Mouse (Mus musculus) layer of hippocampus, postnatal 14 days (tissue): ENCODE measurements around the gene Zfp385a. TPM values are rescaled to one million over a fixed set of nuclear protein-coding genes. Genes with fewer than 3 reads are reported as not detected.

Experiments used
- DNase-seq, 2 experiments: peaks; one replicate each; pipeline ENCODE4 v3.0.0; 2021 to 2022; ENCODE audit warnings: low spot score in 2 of 2, mixed read lengths in 1 of 2
- total RNA-seq, 2 experiments: library from RNA; stranded (reverse); gene quantifications; 2 replicates each; pipeline ENCODE4 v1.2.3; 2021

Gene Zfp385a
- total RNA-seq, 2 experiments from 2014 or later = 43.2 to 44.4 TPM

DNA sequence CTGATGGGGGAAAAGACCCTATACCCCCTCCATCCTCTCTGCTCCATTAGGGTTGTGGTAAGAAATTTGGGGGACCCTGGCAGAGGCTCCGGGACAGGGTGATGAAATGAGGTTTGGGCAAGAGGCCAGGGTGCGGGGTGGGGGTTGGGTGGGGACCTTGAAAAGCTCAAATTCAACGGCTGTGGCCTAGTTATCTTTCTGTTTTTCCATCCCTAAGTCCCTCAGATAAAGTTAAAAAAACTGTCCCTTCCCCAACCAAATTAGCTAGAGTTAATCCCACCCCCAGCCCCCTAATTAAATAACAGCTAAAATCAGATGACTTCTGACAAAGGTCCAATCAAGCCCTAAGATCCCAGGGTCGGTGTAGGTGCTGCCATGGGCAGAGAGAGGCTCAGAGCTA is 24.9 kb upstream of the Zfp385a start:
- DNase-seq = no peak

GRCm38 (mm10) chr15:103363809-103364208 is 23.9 kb upstream of the Zfp385a start:
- DNase-seq = no peak

DNA sequence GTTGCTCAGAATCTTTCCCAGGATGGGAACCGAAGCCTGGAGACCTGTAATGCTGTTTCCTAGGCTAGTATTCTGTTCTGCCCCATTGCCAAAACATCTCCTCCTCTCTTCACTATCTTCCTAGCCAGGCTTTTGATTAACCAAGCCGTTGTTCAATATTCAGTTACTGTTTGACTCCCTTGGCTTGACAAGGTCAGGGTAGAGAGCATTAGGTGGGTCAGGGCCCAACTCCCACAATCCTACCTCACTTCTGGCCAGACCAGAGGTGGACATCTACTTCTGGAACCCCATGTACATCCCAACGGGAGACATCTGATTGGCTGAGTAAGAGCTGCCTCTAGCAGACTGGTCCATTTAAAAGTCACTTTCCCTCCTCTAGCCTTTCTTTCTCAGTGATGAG is 23.1 kb upstream of the Zfp385a start:
- no peak for DNase-seq

DNA sequence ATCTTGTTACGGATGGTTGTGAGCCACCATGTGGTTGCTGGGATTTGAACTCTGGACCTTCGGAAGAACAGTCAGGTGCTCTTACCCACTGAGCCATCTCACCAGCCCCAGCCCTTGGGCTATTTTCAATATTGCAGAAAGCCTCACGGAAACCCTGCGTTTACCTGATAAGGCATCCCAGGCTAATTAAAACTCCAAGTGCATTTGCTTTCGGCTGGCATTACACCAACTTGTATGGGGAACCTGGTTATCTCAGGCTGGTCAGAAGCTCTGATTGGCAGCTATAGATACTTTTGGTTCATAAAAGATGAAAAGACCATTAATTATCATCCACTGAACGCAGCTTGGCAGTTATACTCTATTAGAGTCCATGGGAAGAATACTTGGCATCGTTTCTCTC is 22.4 kb upstream of the Zfp385a start:
- DNase-seq = no peak

DNA sequence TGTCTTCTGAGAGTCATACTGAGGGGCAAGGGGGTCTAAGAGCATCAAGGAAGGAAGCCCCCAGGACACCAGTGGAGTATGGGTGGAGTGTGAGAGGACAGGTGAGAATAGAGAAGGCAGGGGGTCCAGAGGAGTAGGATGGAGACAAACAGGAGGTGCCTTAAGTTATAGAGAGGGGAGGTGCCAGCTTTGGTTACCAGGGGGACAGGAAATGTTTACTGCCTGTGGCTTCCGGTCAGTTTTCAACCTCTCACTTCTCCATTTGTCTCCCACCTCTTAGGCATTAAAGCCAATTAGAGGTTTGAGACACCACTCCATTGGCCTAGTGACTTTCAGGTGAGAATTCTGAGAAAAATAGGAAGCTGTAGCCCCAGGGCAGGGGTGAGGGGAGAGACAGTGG is 21.4 kb upstream of the Zfp385a start:
- DNase-seq = no peak

GRCm38 (mm10) chr15:103359869-103360602 is 20.1 kb upstream of the Zfp385a start:
- peak in 1 of 2 experiments; percentile 71 for DNase-seq

DNA sequence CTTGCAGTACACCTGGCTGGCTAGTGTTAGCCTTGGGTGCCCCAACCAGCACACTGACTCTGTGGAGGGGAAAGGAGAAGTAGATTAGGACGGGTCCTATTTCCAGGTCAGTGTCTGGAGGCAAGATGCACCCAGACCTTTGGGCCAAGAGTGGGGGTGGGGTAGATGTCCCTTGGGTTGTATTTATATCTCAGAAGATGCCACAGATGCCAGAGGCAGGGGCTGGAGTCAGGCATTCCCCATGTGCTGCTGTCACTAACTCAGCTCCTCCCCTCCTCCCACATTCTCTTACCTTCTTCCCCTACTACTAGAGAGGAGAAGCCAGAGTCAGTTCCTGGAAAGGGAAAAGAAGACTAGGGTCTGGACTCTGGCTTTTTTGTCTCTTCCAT is 19.2 kb upstream of the Zfp385a start:
- DNase-seq = no peak

- DNase-seq = no peak
These were observed 18.6 kb upstream of the Zfp385a start for GRCm38 (mm10) chr15:103358278-103359121.

DNA sequence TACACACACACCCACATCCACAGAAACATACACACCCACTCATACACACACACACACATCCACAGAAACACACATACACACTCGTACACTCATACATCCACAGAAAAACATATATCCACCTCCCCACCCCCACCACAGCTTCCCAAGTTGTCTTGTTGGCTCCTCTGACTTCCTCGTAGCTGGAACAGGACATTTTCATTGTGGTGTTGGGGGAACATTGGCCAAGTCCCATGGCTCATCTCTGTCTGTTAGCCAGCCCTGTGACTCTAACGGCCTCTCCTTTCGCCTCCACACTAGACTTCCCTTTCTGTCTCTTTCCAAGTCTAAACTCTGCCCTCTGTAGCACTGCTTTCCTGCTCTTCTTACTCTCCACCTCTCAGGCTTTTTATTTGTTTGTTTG is 17.9 kb upstream of the Zfp385a start:
- DNase-seq = no peak

GRCm38 (mm10) chr15:103356130-103356529 is 16.2 kb upstream of the Zfp385a start:
- DNase-seq = no peak

DNA sequence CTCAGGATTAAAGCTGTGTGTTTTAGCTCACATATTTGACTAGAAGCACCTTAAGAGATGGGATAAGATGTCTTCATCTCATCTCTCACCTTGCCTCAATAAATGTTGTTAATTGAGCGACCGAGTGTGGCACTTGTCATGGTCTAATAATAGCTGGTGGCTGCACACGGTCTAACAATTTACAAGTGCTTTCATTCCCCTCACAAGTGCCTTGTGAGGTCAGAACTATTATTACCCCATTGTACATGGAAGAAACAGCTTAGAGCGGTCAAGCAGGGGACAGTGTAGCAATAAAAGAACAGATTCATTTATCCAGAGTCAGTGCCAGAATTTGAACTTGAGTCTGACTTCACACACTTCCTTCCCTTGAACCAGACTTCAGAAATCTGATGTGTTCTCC is 15.5 kb upstream of the Zfp385a start:
- DNase-seq = no peak

DNA sequence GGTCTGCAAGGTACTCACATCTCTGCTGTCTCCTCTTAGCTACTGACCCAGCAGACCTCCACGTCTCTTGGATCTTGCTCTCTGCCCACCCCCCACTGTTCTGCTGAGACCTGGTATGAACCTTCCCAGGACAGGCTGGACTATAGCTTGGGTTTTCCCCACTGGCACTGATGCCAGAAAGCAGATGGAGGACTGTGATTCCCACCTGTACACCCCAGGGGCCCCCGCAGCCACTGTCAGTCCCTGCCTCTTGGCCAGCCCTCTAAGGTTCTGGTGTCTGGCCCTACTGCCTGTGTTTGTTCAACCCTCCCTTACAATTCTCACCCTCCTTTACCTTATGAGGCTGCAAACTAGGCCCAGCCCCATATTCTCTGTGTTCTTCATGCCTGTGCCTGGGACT is 14.8 kb upstream of the Zfp385a start:
- DNase-seq = no peak

- no peak for DNase-seq
These were observed 13.8 kb upstream of the Zfp385a start for GRCm38 (mm10) chr15:103353511-103354256.

DNA sequence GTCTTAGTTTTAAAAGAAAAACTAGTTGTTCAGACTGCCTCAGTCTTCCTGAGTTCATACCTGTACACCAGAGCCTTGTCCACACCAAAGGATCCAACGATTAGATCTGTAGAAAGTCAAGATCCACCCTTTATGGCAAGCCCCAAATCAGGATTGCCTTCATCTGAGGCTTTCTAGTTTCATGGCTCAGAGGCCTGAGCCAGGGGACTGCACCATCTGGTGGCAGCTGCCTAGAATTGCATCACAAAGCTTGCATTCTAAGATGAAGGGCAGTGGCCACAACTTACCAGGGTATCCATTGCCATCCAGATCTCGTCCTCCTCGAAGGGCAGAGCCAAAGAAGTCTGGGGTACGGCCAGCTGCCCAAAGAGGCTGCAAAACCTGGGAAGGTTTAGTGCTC is 13.0 kb upstream of the Zfp385a start:
- peak in 1 of 2 experiments; percentile 66 for DNase-seq

DNA sequence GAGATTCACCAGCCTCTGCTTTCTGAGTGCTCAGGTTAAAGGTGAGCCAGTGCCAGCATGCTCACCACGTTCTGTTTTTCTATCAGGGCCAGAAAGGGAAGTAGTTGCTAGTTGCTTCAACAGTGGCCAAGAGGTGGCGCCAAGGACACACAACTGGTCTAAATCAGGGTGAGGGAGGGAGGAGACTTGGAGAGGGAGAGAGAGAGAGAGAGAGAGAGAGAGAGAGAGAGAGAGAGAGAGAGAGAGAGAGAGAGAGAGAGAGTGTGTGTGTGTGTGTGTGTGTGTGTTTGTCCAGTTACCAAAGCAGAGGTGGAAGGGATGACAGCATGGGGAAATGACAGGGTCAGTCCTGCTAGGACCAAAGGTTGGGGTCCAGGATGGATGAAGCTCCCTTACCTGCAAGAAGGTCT is 7.4 kb upstream of the Zfp385a start:
- peak in 1 of 2 experiments; percentile 52 for DNase-seq

GRCm38 (mm10) chr15:103345789-103346188 is 5.9 kb upstream of the Zfp385a start:
- no peak for DNase-seq

DNA sequence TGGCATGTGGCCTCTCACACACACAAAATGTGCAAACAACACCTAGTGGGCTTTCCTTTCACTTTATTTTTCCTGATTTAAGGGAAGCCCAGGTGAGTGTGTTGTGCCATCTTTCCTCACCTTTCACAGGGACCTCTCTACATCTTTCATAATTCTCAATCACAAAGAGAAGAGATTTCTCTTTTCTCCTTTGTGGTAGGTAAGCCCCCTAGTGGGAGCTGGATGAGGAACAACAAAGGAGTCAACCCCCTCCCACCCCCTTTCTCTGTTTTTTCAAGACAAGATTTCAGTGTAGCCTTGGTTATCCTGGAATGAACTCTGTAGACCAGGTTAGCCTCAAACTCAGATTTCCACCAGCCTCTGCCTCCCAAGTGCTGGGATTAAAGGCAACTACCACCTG is 3.7 kb upstream of the Zfp385a start:
- DNase-seq = no peak

- no peak for DNase-seq
These were observed 3.1 kb upstream of the Zfp385a start for GRCm38 (mm10) chr15:103343008-103343407.

- peak; percentile 78 to 84 for DNase-seq
These were observed 2.5 kb upstream of the Zfp385a start for GRCm38 (mm10) chr15:103342415-103342814.

DNA sequence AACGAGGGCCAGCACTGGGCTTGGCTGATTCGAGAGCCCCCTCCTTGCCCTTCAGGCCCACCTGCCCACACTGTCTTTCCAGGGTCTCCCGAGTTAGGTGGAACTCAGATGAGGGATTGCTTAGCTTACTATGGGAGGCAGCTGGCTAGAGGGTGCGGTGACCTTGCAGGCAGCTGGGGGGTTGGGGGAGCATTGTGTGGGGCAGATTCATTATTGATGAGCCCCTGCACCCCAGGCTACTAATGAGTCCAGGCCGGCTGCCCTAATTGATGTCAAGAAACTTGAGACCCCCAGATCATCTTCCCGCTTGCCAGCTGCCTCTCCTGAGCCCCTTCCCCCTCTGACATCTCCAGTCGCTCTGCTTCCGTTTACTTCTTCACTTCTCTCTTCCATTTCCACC is 1.7 kb upstream of the Zfp385a start:
- DNase-seq = no peak

- DNase-seq = no peak
These were observed 893 bp upstream of the Zfp385a start for GRCm38 (mm10) chr15:103340786-103341185.
